Mouse (Mus musculus) activated CD4-positive, CD25-positive, alpha-beta regulatory T cell (primary cell): Measurements from ENCODE around the gene 2210017I01Rik. TPM values are rescaled to one million over a fixed set of nuclear protein-coding genes. Genes with fewer than 3 reads are reported as not detected.

Source experiments
- polyA plus RNA-seq, 2 experiments: library from polyadenylated mRNA; unstranded; fragments of 100-300 nt; shearing (Covaris generic); gene quantifications; one replicate each; pipeline ENCODE4 v1.2.1; 2017

2210017I01Rik gene
- polyA plus RNA-seq: not detected

DNA sequence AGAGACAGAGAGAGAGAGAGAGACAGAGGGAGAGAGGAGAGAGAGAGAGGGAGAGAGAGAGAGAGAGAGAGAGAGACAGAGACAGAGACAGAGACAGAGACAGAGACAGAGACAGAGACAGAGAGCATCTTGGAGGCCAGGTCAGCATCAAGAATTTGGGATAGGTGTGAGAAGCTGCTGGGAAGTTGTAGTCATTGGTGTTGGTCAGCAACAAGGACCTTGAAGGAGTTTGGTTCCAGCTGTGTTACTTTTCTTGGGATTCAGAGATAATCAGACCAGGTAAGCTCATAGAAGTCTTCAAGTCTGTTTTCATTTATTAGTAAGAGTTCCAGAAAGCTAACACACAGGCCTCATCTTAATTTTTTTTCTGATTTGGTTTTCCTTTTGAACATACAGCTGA is at the start of gene 2210017I01Rik:
2210017I01Rik (minus strand) TSS at position 101 of the 400 bp plus-strand sequence.

DNA sequence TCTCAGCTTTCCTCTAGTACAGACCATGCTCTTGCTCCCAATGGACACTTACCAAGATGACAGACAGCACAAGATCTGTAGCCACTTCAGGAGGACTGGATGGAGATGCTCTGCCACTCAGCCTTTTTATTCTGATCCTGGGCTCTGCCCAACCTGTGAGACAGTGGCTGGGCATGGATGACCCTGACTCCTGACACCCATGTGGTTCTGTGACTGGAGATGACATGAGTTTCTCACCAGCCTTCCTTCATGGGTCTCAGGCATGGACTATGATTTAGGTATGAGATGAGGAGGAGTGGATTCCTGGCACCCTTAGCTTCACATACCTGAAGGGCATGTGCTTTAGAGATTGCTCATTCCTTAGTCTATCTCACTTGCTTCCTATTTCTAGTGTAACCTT is 49.5 kb upstream of the 2210017I01Rik start, which contains the start of gene Lce1b:
Lce1b (minus strand) TSS at position 101 of the 400 bp plus-strand sequence.

DNA sequence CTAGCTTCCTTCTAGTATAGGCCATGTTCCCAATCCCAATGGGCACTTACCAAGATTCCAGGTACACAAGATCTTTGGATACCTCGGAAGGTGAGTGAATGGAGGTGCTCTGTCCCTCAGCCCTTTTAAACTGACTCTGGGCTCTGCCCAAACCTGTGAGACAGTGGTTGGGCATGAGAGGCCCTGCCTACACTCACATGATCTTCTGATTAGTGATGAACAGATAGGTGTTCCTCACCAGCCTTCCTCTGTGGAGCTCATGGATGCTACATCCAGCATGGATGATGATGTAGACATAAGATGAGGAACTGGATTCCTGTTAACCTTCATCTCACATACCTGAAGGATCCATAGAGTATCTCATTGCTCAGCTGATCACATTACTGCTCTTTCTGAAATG is 40.9 kb upstream of the 2210017I01Rik start, which contains the start of gene Lce1a1:
Lce1a1 (minus strand) TSS at position 101 of the 400 bp plus-strand sequence.

DNA sequence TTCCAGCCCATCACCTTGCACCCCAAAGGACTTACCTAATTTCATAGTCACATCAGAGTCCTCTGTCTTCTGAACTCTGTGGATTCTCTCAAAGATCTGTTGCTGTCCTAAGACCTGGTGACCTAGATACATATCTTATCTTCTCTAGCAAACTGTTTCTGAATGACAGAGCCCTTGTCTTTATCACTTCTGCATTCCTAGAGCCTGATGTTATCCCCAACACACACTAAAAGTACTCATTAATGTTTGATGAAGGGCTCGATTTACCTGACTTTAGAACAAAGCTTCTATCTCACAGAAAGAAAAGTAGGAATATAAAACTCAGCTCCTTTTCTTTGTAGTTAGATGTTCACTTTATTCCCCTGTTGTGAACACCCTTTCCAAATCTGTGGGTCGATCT is 14.3 kb upstream of the 2210017I01Rik start, which contains the start of gene Lce6a:
Lce6a (minus strand) TSS at position 101 of the 400 bp plus-strand sequence.

DNA sequence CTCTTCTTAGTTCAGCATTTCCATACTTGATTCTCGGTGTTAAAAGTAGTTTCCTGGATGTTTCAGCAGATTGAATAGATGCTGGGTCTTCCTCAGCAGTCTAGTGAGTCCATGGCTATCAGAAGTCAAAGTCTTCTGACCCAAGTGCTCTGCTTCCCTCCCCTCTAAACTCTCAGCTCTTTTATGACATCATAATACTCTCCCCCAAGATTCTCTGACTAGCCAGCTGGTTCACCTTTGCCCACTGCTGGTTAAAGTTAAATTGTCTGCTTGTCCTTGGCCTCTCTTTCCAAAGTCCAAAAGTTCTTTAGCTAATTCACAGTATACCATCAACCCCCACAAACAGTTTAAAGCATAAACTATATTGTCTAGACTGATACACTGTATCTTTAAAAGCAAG is 18.4 kb downstream of the 2210017I01Rik start, which contains the start of gene Smcp:
Smcp (minus strand) TSS at position 140 of the 400 bp plus-strand sequence.

DNA sequence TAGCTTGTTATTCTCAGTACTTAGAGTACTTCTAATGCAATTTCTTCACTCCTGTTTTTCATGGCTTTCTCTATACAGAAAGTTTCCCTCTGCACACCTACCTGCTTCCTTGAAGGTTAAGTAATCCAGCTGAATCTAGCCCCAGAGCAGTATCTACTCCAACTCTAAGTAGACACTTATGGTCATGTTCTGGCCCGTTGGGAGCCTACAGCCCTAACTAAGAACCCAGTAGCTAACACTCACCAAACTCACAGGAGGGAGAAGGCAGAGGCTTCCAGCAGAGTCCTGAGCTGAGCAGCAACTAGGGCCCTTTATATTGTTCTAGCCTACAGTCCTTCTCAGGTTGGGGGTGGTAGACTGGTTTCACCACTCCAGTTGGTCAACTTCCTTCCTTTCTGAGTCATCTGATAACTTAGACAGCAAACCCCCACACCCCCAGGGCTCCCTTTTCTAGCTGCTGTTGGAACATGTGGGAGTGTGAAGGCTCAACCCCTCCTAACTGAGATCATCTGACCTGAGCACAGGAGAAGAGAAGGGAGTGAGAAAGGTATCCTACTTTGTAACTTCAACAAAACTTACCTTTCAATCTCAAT is 33.7 kb downstream of the 2210017I01Rik start, which contains the start of gene Ivl:
Ivl (minus strand) TSS at position 287 of the 593 bp plus-strand sequence.

Other genes with a start within 250 kb of the 2210017I01Rik start
- gene Sprr2f, start 242.3 kb downstream of the 2210017I01Rik start, polyA plus RNA-seq: not detected
- gene Sprr2h, start 221.8 kb downstream of the 2210017I01Rik start, polyA plus RNA-seq: not detected
- not detected for gene Sprr2i, start 199.5 kb downstream of the 2210017I01Rik start, polyA plus RNA-seq
- gene Sprr2j-ps, start 189.4 kb downstream of the 2210017I01Rik start, polyA plus RNA-seq: not detected
- 10 to 100 TPM; 17.1 to 28.3 TPM for gene Gm9774, start 178.1 kb downstream of the 2210017I01Rik start, polyA plus RNA-seq
- gene Sprr2k, start 174.9 kb downstream of the 2210017I01Rik start, polyA plus RNA-seq: not detected
- not detected for gene Sprr1b, start 168.7 kb downstream of the 2210017I01Rik start, polyA plus RNA-seq
- under 1 TPM in 1 of 2 experiments, not detected in 1; 0.52 TPM for gene Sprr3, start 148.8 kb downstream of the 2210017I01Rik start, polyA plus RNA-seq
- not detected for gene Sprr1a, start 121.6 kb downstream of the 2210017I01Rik start, polyA plus RNA-seq
- gene Sprr4, start 107.0 kb downstream of the 2210017I01Rik start, polyA plus RNA-seq: not detected
- not detected for gene 2310046K23Rik, start 73.0 kb downstream of the 2210017I01Rik start, polyA plus RNA-seq
- gene Ivl, start 33.8 kb downstream of the 2210017I01Rik start, polyA plus RNA-seq: not detected
- gene Smcp, start 18.5 kb downstream of the 2210017I01Rik start, polyA plus RNA-seq: not detected
- not detected for gene Lce6a, start 14.2 kb upstream of the 2210017I01Rik start, polyA plus RNA-seq
- not detected for gene Lce1a1, start 40.8 kb upstream of the 2210017I01Rik start, polyA plus RNA-seq
- not detected for gene Lce1b, start 49.4 kb upstream of the 2210017I01Rik start, polyA plus RNA-seq
- not detected for gene Lce1a2, start 62.8 kb upstream of the 2210017I01Rik start, polyA plus RNA-seq
- not detected for gene Lce1c, start 71.8 kb upstream of the 2210017I01Rik start, polyA plus RNA-seq
- gene Lce1d, start 79.7 kb upstream of the 2210017I01Rik start, polyA plus RNA-seq: not detected
- gene Lce1e, start 101.6 kb upstream of the 2210017I01Rik start, polyA plus RNA-seq: not detected
- gene Lce1f, start 112.9 kb upstream of the 2210017I01Rik start, polyA plus RNA-seq: not detected
- not detected for gene Gm38119, start 131.6 kb upstream of the 2210017I01Rik start, polyA plus RNA-seq
- not detected for gene Lce1g, start 144.8 kb upstream of the 2210017I01Rik start, polyA plus RNA-seq
- not detected for gene Lce1h, start 157.6 kb upstream of the 2210017I01Rik start, polyA plus RNA-seq
- gene Lce1i, start 171.4 kb upstream of the 2210017I01Rik start, polyA plus RNA-seq: not detected
- not detected for gene Lce1j, start 183.0 kb upstream of the 2210017I01Rik start, polyA plus RNA-seq
- not detected for gene Lce1k, start 200.4 kb upstream of the 2210017I01Rik start, polyA plus RNA-seq
- not detected for gene Kprp, start 219.8 kb upstream of the 2210017I01Rik start, polyA plus RNA-seq
- gene Lce1l, start 243.8 kb upstream of the 2210017I01Rik start, polyA plus RNA-seq: not detected